Mouse (Mus musculus) heart, embryonic 15.5 days (tissue): Measurements from ENCODE around the gene Rab11b. TPM values are rescaled to one million over a fixed set of nuclear protein-coding genes. Genes with fewer than 3 reads are reported as not detected.

Experiments used
- ATAC-seq: fragments of 200-750 bp; cut with Nextera tagmentation; replicated peaks from 2 replicates; pipeline ENCODE4 v1.8.0; 2017; ENCODE audit warnings: low read depth, moderate TSS enrichment; ENCODE audit not compliant: insufficient number of reproducible peaks, insufficient read depth, low FRiP score
- H3K27ac ChIP-seq: fragments of 300-500 bp; sonication (generic); 2 replicates; pipeline ENCODE4 v1.5.1; 2015; ENCODE audit warnings: mild to moderate bottlenecking, inconsistent platforms
- H3K27me3 ChIP-seq: fragments of 300-500 bp; sonication (generic); 2 replicates; pipeline ENCODE4 v1.6.1; 2015; ENCODE audit warnings: inconsistent platforms
- H3K36me3 ChIP-seq: fragments of 300-500 bp; sonication (generic); 2 replicates; pipeline ENCODE4 v1.6.1; 2015; ENCODE audit warnings: mild to moderate bottlenecking, inconsistent platforms
- H3K4me1 ChIP-seq: fragments of 300-500 bp; sonication (generic); replicated peaks from 2 replicates; pipeline ENCODE4 v1.6.1; 2015; ENCODE audit warnings: inconsistent platforms
- H3K4me2 ChIP-seq: fragments of 300-500 bp; sonication (generic); 2 replicates; pipeline ENCODE4 v1.6.1; 2015; ENCODE audit warnings: inconsistent platforms, mild to moderate bottlenecking, moderate library complexity
- H3K4me3 ChIP-seq: fragments of 300-500 bp; sonication (generic); 2 replicates; pipeline ENCODE4 v1.5.1; 2015; ENCODE audit warnings: mild to moderate bottlenecking, inconsistent platforms
- H3K9ac ChIP-seq: fragments of 300-500 bp; sonication (generic); 2 replicates; pipeline ENCODE4 v1.6.1; 2015; ENCODE audit warnings: mild to moderate bottlenecking, inconsistent platforms
- H3K9me3 ChIP-seq: fragments of 300-500 bp; sonication (generic); replicated peaks from 2 replicates; pipeline ENCODE4 v1.6.1; 2016; ENCODE audit warnings: inconsistent platforms
- WGBS: fragments of 180-500 bp; shearing (Covaris S2); methylation state at CpG from one replicate; pipeline ENCODE4 v1.1.7; 2015; ENCODE audit warnings: mixed read lengths; 5-methylcytosine and 5-hydroxymethylcytosine counted together
- polyA plus RNA-seq: library from polyadenylated mRNA; unstranded; fragments of >200 nt; fragmentation: Nextera tagmentation; extraction: Ambion mirVana; gene quantifications from 2 replicates; pipeline ENCODE4 v1.2.1, GENCODE M21; 2015

The Rab11b gene
- 274 and 318 TPM in 2 replicates for polyA plus RNA-seq

DNA sequence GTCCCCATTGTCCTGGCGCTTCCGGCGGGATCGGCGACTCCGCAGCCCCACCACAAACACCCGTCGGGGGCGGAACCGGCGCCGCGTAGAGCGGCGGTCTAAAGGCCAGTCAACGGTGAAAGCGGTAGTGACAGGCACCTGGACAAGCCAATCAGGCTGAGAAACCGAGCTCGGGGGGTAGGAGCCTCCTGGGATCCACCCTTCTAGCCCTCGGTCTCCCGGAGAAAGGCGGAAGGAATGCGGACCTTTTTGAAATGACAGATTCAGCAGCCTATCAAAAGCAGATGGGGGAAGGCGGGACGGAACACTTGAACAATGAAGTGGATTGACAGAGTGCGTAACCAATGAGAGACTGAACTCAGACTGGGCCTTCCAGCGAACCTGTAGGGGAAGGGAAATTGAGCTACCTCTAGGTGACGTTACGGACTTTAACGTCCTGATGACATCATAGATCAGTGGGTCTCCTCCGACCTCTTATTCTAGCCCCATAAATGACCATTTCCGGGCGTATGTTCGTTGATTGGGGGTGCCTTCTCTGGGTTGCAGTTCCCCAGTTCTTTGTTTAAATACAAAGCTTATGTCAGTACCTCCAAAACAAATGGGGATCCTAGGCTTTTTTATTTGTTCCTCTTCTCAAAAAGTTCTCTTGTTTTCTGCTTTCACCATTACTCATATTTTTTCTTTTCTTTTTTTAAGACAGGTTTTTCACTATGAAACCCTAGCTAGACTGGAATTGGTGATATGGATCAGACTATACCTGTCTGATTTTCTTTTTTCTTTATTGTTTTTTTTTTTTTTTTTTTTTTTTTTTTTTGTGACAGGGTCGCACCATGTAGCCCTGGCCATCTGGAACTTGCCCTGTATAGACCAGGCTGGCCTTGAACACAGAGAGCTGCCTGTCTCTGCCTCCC is at the start of gene Rab11b:
Gene Rab11b, minus strand, starts transcription at position 276 of the 911 bp plus-strand sequence.
- WGBS = 2% methylated on average over 35 of the region's 35 CpGs
- H3K4me1 ChIP-seq = peaks cover 40% of the 10 kb centered on the region
- no peaks in the 10 kb centered on the region for H3K36me3 ChIP-seq
- ATAC-seq = peak; percentile 99
- peak within 1 kb of the TSS; percentile 95 for H3K9ac ChIP-seq
- no peaks in the 10 kb centered on the region for H3K27me3 ChIP-seq
- H3K4me3 ChIP-seq = peak within 1 kb of the TSS; percentile 82
- no peaks in the 10 kb centered on the region for H3K9me3 ChIP-seq
- peak within 1 kb of the TSS; percentile 99 for H3K27ac ChIP-seq
- peak within 1 kb of the TSS; percentile 68 for H3K4me2 ChIP-seq

- 31% methylated on average over 10 of the region's 10 CpGs for WGBS
- no peak overlapping the region for H3K4me3 ChIP-seq
- H3K27ac ChIP-seq = no peak overlapping the region
- no peaks in the 10 kb centered on the region for H3K36me3 ChIP-seq
- peaks cover 27% of the 10 kb centered on the region for H3K4me1 ChIP-seq
- no peak overlapping the region; the same call in 1 of the 2 replicates for H3K9ac ChIP-seq
- no peak for ATAC-seq
- no peaks in the 10 kb centered on the region for H3K9me3 ChIP-seq
- H3K27me3 ChIP-seq = peaks cover 37% of the 10 kb centered on the region
- H3K4me2 ChIP-seq = no peak overlapping the region
Observed at GRCm38 (mm10) chr17:33808192-33808591, 47.9 kb upstream of the Rab11b start.

- no peak for ATAC-seq
- Histone ChIP-seq H3K4me2 (no peak overlapping the region), H3K27ac (no peak overlapping the region), H3K4me3 (no peak overlapping the region), H3K4me1 (peaks cover 24% of the 10 kb centered on the region), H3K27me3 (peaks cover 44% of the 10 kb centered on the region), H3K36me3 (no peaks in the 10 kb centered on the region), H3K9ac (no peak overlapping the region), H3K9me3 (no peaks in the 10 kb centered on the region)
- WGBS = 59% methylated on average over 8 of the region's 9 CpGs
Observed at GRCm38 (mm10) chr17:33807181-33807888, 47.0 kb upstream of the Rab11b start.

DNA sequence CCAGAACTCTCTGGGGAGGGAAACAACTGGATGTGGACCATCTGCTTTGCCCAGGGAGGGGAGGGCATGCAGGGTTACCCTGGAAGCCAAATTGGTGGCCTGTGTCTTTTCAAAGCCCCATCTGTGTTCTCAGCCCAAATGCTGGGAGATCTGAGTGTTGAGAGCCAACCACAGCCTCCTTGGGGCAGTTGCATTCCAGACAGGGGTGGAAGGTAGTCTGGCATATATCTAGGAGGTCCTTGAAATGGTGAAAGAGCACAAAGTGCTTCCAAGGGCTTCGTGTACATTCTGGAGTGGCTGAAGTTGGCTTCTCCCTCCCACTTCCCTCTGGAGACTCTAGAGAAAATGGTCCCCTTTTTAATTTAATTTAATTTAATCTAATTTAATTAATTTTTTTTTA is 44.4 kb upstream of the Rab11b start:
- 11% methylated on average over 1 of the region's 1 CpGs for WGBS
- no peak overlapping the region for H3K27ac ChIP-seq

GRCm38 (mm10) chr17:33804205-33804604 is 43.9 kb upstream of the Rab11b start:
- H3K36me3 ChIP-seq = no peaks in the 10 kb centered on the region
- no peak for ATAC-seq
- H3K9ac ChIP-seq = no peak overlapping the region
- no peaks in the 10 kb centered on the region for H3K9me3 ChIP-seq
- no peak overlapping the region for H3K27ac ChIP-seq
- 0 out of 2 replicates have a peak, but pooled peaks cover 6% of the 10 kb centered on the region for H3K4me1 ChIP-seq
- no peak overlapping the region for H3K4me3 ChIP-seq
- H3K4me2 ChIP-seq = no peak overlapping the region
- 46% methylated on average over 4 of the region's 4 CpGs for WGBS
- peaks cover 59% of the 10 kb centered on the region for H3K27me3 ChIP-seq

More for the DNA sequence above, 44.4 kb upstream of the Rab11b start:
- Histone ChIP-seq H3K27me3 (peaks cover 57% of the 10 kb centered on the region), H3K9me3 (no peaks in the 10 kb centered on the region), H3K36me3 (no peaks in the 10 kb centered on the region), H3K4me3 (no peak overlapping the region), H3K4me2 (no peak overlapping the region), H3K9ac (no peak overlapping the region), H3K4me1 (0 out of 2 replicates have a peak, but pooled peaks cover 6% of the 10 kb centered on the region)
- peak; percentile 47; the same call in 1 of the 2 replicates for ATAC-seq

- WGBS = 1% methylated on average over 2 of the region's 2 CpGs
- no peak for ATAC-seq
- 0 out of 2 replicates have a peak, but pooled peaks cover 6% of the 10 kb centered on the region for H3K4me1 ChIP-seq
- no peaks in the 10 kb centered on the region for H3K36me3 ChIP-seq
- no peak overlapping the region for H3K4me3 ChIP-seq
- H3K27ac ChIP-seq = no peak overlapping the region
- H3K27me3 ChIP-seq = peaks cover 54% of the 10 kb centered on the region
- H3K4me2 ChIP-seq = no peak overlapping the region
- no peak overlapping the region for H3K9ac ChIP-seq
- H3K9me3 ChIP-seq = no peaks in the 10 kb centered on the region
Observed at GRCm38 (mm10) chr17:33802221-33802620, 41.9 kb upstream of the Rab11b start.

DNA sequence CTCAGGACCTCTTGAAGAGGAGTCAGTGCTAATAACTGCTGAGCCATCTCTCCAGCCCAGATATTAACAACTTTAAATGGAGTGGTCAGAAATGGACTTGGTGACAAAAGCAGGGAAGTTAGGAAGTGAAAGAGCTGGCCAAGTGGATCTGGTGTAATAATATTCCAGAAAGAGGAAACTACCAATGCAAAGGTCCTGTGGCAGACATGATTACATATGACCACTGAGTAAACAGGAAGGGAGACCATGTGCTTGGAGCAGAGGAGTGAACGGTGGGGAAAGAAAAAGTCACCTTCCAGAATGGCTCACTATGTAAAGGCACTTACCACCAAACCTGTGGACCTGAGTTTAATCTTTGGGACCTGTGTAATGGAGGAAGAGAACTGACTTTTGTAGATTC is 38.9 kb upstream of the Rab11b start:
- no peaks in the 10 kb centered on the region for H3K36me3 ChIP-seq
- H3K27me3 ChIP-seq = peaks cover 43% of the 10 kb centered on the region
- ATAC-seq = no peak
- no peak overlapping the region for H3K9ac ChIP-seq
- WGBS = 53% methylated on average over 1 of the region's 1 CpGs
- H3K4me2 ChIP-seq = no peak overlapping the region
- no peak overlapping the region for H3K27ac ChIP-seq
- H3K4me1 ChIP-seq = 0 out of 2 replicates have a peak, but pooled peaks cover 2% of the 10 kb centered on the region
- H3K4me3 ChIP-seq = no peak overlapping the region
- no peaks in the 10 kb centered on the region for H3K9me3 ChIP-seq

DNA sequence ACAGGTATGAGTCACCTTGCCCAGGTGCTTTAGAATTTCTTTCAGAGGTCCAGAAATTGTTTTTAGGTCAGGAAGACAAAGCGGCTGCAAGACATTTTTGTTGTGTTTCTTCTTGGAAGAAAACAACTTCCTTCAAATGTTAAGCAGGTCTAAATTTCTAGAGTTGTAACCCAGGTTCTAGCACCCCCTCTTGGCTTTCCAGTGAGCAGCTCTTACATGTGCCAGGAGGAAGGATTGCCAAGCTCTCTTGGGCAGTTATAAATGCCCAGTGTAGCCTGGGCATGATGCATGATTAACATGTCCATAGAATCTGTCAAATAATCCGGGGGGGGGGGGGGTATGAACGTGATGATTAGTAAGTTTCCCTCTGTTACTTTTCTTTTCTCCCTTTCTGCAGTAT is 38.0 kb upstream of the Rab11b start:
- 47% methylated on average over 3 of the region's 3 CpGs for WGBS
- Histone ChIP-seq H3K9me3 (no peaks in the 10 kb centered on the region), H3K4me3 (no peak overlapping the region), H3K36me3 (no peaks in the 10 kb centered on the region), H3K27ac (no peak overlapping the region), H3K27me3 (peaks cover 45% of the 10 kb centered on the region), H3K4me1 (no peaks in the 10 kb centered on the region), H3K9ac (no peak overlapping the region), H3K4me2 (no peak overlapping the region)
- ATAC-seq = no peak

DNA sequence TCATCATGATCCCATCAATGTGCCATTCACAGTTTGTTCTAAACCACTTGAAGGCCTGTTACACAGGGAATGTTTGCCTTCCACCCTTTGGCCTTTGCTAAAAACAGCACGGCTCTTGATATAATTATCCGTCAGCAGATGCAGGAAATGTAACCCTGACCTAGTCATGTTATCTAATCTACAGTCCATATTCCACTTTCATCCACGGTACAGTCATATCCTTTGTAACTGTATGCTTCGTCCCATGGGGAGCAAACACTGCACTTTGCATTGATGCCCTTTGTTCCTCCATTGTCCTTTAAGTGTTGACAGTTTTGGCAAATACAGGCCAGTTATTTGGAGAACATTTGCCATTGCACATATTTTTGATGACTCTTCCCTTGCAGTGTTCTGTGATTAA is 28.4 kb upstream of the Rab11b start:
- WGBS = 21% methylated on average over 4 of the region's 4 CpGs
- Histone ChIP-seq H3K36me3 (no peaks in the 10 kb centered on the region), H3K4me3 (no peak overlapping the region), H3K4me2 (no peak overlapping the region), H3K27ac (no peak overlapping the region; the same call in 1 of the 2 replicates), H3K27me3 (peaks cover 11% of the 10 kb centered on the region; the same call in 1 of the 2 replicates), H3K9me3 (no peaks in the 10 kb centered on the region), H3K4me1 (peaks cover 11% of the 10 kb centered on the region), H3K9ac (no peak overlapping the region)
- ATAC-seq = peak; percentile 70

DNA sequence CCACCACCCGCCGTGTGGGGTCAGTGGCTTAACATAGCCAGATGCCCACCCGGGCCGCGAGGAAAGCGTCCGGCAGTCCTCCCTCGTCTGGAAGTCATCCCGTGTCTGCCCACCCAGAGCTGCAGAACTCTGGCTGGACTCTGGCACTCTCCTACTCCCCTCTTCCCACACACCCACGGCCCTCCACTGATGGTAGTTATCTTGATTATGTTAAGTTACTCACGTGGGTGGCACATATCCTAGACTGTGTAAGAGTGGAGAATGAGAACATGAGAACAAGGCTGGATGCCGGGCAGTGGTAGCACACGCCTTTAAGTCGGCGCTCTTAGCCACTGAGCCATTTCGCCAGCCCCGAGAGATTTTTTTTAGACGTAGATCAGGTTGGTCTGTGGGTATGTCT is 26.0 kb upstream of the Rab11b start:
- WGBS = 77% methylated on average over 18 of the region's 18 CpGs
- ATAC-seq = no peak

GRCm38 (mm10) chr17:33784939-33785338 is 24.6 kb upstream of the Rab11b start:
- 68% methylated on average over 2 of the region's 2 CpGs for WGBS
- H3K4me2 ChIP-seq = no peak overlapping the region
- no peak for ATAC-seq

More for the DNA sequence above, 26.0 kb upstream of the Rab11b start:
- no peak overlapping the region for H3K4me2 ChIP-seq
- H3K4me3 ChIP-seq = no peak overlapping the region
- H3K4me1 ChIP-seq = peaks cover 34% of the 10 kb centered on the region
- no peak overlapping the region for H3K27ac ChIP-seq
- no peak overlapping the region for H3K9ac ChIP-seq
- no peaks in the 10 kb centered on the region for H3K9me3 ChIP-seq
- no peaks in the 10 kb centered on the region for H3K36me3 ChIP-seq
- 0 out of 2 replicates have a peak, but pooled peaks cover 4% of the 10 kb centered on the region for H3K27me3 ChIP-seq

More at GRCm38 (mm10) chr17:33784939-33785338, 24.6 kb upstream of the Rab11b start:
- Histone ChIP-seq H3K4me3 (no peak overlapping the region), H3K4me1 (peaks cover 49% of the 10 kb centered on the region), H3K27ac (no peak overlapping the region), H3K36me3 (no peaks in the 10 kb centered on the region), H3K27me3 (no peaks in the 10 kb centered on the region), H3K9ac (no peak overlapping the region), H3K9me3 (no peaks in the 10 kb centered on the region)
